Mouse (Mus musculus): ENCODE results near the gene 2410004P03Rik.

DNA sequence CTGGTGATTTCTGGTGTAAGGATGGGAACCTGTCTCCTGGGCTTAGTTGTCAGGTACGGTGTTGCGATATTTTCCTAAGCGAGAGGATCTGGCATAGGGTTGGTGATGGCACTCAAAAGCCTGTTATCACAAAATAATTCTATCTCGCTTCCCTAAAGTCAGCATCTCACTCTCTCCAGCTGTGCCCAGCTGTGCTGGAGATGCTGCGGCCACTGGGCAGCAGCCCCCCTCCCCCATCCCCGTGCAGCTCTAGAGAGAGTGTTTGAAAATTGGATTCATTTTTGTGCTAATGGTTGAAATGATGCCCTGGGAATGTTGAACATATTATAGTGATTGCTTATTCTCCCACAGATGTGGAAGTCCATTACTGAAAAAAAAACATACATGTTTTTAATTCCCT lies 26.7 kb upstream of the 2410004P03Rik start:
- TF ChIP-seq POLR2A (IDR thresholded peaks at IDR 0.05; ENCODE audit: low read depth, low read length) (no peak), CTCF (conservative IDR thresholded peaks at IDR 0.05; ENCODE audit: insufficient read depth, insufficient read length, low read depth, low read length) (no peak)
